Mouse (Mus musculus) myocyte (in vitro differentiated cells): ENCODE results near the gene Lsm14b.

Source experiments
- CEBPB ChIP-seq: IDR thresholded peaks from 2 replicates; pipeline ENCODE4 v1.6.1; 2011; ENCODE audit warnings: mild to moderate bottlenecking, moderate library complexity; ENCODE audit not compliant: poor library complexity, insufficient read depth, severe bottlenecking
- E2F4 ChIP-seq: IDR thresholded peaks from one replicate; pipeline ENCODE4 v1.6.1; 2011; ENCODE audit warnings: mild to moderate bottlenecking, control low read depth, moderate library complexity; ENCODE audit not compliant: insufficient read depth
- MAX ChIP-seq: IDR thresholded peaks from one replicate; pipeline ENCODE4 v1.6.1; 2011; ENCODE audit warnings: low read depth, mild to moderate bottlenecking, control low read depth
- MYOD1 ChIP-seq, 3 experiments: IDR thresholded peaks; one replicate each; pipeline ENCODE4 v1.6.1; 2011; ENCODE audit warnings: control low read depth in 2 of 3, low read depth in 2 of 3, mild to moderate bottlenecking in 2 of 3, moderate library complexity in 1 of 3; ENCODE audit not compliant: insufficient read length in 2 of 3, control insufficient read depth in 1 of 3
- MYOG ChIP-seq, 3 experiments: IDR thresholded peaks; one replicate each; pipeline ENCODE4 v1.6.1; 2011; ENCODE audit warnings: control low read depth in 2 of 3, low read depth in 2 of 3, mild to moderate bottlenecking in 2 of 3; ENCODE audit not compliant: insufficient read length in 2 of 3, control insufficient read depth in 1 of 3, insufficient read depth in 1 of 3
- POLR2A ChIP-seq: IDR thresholded peaks from one replicate; pipeline ENCODE4 v1.6.1; 2011; ENCODE audit warnings: low read depth, mild to moderate bottlenecking, control low read depth, moderate library complexity; ENCODE audit not compliant: insufficient read length
- POLR2AphosphoS2 ChIP-seq: IDR thresholded peaks from one replicate; pipeline ENCODE4 v1.6.1; 2011; ENCODE audit warnings: low read depth, control low read depth; ENCODE audit not compliant: insufficient read length
- TCF12 ChIP-seq: IDR thresholded peaks from one replicate; pipeline ENCODE4 v1.6.1; 2011; ENCODE audit warnings: mild to moderate bottlenecking, control low read depth; ENCODE audit not compliant: poor library complexity, insufficient read depth, severe bottlenecking
- USF1 ChIP-seq: IDR thresholded peaks from one replicate; pipeline ENCODE4 v1.6.1; 2011; ENCODE audit warnings: low read depth, mild to moderate bottlenecking, control low read depth, moderate library complexity

GRCm38 (mm10) chr2:180025861-180026200, 1.0 kb downstream of the Lsm14b start:
- no peak for TF ChIP-seq POLR2A
- TF ChIP-seq MAX = no peak
- no peak for TF ChIP-seq E2F4
- TF ChIP-seq MYOG (IDR thresholded peaks at IDR 0.05; ENCODE audit: control insufficient read depth in 1 of 3, insufficient read depth in 1 of 3, insufficient read length in 2 of 3, low read depth in 2 of 3) = no peak
- no peak for TF ChIP-seq CEBPB
- no peak for TF ChIP-seq USF1
- no peak for TF ChIP-seq MYOD1 (IDR thresholded peaks at IDR 0.05; ENCODE audit: control insufficient read depth in 1 of 3, insufficient read length in 2 of 3, low read depth in 2 of 3)
- no peak for TF ChIP-seq POLR2AphosphoS2
- no peak for TF ChIP-seq TCF12
